Mouse (Mus musculus): ENCODE data around the gene Sh3kbp1.

Gene Sh3kbp1

DNA sequence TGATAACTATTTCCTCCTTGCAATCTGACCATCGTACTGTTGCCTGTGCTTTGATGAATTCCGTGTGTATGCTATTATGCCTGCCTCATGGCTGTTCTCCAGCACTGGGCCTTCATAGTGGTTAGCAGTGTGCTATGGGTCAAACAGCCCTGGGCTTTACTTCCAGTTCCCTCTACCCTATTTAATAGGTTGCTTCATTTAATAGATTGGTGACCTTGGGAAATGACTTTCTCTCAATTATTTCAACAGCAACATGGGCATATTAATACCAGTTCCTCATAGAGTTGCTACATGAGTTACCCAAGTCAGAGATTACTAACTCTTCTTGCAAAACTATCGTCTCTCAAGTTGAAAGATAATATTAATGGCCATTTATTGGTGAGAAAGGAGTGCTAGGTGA, 285.0 kb downstream of the Sh3kbp1 start:
- DNase-seq (ENCODE audit: low spot score in 2 of 2), result no peak

DNA sequence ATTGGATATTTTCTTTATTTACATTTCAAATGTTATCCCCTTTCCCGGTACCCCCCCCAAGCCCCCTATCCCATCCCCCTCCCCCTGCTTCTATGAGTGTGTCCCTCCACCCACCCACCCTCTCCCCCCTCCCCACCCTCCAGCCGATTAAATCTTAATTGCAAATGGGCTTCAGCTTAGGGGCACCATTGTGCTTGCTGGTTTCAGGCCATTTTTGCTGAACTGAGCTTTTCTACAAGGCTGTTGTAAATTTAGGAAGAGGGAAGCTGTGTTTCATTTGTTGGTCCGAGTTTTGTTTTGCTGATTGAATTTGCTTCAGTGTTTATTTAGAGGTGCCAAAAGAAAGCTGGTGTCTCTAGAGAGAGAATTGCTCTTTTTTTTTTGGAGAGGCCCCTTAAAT, 286.4 kb downstream of the Sh3kbp1 start:
- no peak for DNase-seq (ENCODE audit: low spot score in 2 of 2)

DNA sequence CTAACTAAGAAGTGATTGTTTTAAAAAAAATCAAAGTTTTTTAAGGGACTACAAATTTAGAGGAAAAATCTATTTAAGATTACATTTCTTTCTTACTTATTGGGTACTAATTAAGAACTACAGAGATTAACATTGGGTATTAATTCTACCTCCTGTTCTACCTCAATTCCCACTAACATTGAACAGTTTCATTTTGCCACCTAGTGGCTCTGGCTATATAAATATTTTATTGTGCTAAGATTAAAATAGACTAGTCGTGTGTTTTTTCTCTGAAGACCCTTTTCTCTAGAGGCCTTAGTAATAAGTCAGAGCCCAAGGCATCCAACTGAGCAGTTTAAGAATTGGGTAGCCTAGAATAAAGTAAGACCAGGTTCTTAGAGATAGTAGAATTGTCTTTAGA, 288.1 kb downstream of the Sh3kbp1 start:
- DNase-seq (ENCODE audit: low spot score in 2 of 2), result no peak

DNA sequence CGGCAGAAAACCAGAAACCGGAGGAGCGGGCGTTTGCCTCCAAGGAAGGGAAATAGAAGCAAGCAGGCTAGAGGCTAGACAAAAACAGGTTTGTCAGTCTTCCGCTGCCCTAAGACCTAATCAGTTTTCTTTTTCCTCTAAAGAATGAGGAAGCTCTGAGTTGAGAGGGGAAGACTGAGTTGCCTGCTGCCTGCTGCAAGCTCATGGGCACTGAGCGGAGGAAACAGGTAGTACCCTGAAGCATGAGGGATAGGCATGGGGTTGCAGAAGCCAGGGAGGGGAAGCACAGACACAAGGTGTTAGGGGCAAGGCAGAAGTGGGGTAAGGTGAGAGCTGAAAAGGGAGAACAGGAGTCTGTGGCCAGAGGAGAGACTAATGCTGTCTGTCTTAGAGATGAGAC, 297.7 kb downstream of the Sh3kbp1 start:
- no peak for DNase-seq (ENCODE audit: low spot score in 2 of 2)

DNA sequence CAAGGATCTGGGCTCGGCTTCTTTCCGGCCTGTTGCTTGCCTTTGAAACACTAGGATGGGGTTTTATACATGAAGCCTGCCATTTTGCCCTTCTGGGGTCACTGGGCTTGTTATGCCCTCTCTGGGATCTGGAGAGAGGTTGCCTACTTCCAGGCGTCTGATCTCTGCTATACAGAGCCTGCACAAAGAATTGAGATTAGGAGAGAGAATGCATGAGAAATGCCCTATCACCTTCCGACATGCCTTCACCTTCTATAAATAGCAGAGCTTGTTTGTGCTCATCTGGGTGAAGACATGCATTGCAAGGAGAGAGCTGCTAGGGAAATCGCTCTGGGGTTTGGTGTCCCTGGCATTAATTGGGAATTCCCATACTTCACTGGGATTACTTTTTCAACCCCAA, 301.1 kb downstream of the Sh3kbp1 start:
- no peak for DNase-seq (ENCODE audit: low spot score in 2 of 2)

DNA sequence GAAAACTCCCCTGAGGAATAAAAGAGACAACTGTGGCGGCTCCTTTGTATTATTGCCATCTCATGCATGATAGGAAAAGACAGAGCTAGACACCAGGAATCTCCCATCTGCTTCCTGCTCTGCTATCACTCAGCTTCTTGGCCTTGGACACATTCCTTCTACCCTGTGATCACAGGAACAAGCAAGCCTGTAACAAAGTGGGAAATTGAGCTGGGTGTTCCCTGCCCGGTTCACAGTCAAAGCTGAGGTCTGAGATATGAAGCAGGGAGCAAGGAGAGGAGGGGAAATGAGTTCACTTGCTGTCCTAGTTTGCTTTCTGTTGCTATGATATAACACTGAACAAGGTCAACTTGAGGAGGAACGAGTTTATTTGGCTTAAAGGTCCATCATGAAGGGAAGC, 301.8 kb downstream of the Sh3kbp1 start:
- DNase-seq (ENCODE audit: low spot score in 2 of 2), result no peak

DNA sequence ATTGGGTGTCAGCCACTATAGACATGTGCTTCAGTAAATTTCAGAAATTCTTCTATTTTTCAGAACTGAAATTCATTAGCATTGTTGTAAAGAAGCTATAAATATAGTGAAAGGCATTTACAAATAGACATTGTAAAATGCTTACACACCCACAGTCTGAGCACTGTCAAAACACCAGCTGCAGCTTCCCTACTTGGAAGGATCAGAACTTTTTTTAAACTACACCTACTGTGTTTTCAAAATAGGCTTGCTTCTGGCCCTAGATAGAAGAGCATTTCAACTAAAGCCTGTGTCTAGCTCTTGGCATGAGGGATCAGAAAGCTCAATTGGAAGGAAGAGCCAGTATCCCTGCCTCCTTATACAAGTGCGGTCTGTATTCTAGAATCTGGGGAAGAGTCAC, 305.0 kb downstream of the Sh3kbp1 start:
- no peak for DNase-seq (ENCODE audit: low spot score in 2 of 2)

DNA sequence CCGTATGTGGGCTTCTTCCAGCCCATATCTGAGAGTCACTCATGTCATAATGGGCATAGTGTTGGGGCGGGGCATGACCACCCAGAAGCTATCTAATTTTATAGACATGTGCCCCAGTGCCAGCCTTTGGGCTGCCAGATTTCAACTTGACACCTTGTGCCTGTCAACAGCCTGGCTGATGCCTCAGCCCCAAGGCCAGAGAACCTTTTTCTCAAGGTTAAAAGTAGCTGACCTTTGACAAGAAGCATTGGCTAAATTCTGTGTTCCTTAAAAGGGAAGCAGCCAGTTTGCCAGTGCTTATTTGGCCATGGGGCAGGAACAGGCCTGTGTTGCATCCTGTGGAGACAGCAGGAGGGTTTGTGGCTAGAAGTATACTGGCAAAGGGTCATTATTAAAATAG, 315.5 kb downstream of the Sh3kbp1 start:
- no peak for DNase-seq (ENCODE audit: low spot score in 2 of 2)

DNA sequence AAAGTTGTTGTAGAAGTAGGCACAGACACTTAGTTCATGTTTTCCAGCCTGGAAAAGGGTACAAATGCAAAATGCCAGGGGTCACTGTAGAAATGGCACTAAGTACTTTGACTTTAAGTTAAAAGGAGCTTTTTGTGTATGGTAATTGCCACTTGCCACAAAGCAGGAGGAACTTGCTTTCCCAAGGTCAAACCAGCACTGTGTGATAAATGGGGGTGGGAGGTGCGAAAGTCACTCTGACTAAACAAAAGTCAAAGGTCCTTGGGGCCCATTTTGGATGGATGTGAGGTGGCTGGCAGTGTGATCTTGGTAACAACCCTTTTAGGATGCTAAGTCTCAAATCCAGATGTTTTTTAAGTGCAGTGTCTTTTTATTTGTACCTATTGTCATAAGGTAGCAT, 316.5 kb downstream of the Sh3kbp1 start:
- DNase-seq (ENCODE audit: low spot score in 2 of 2), result no peak

DNA sequence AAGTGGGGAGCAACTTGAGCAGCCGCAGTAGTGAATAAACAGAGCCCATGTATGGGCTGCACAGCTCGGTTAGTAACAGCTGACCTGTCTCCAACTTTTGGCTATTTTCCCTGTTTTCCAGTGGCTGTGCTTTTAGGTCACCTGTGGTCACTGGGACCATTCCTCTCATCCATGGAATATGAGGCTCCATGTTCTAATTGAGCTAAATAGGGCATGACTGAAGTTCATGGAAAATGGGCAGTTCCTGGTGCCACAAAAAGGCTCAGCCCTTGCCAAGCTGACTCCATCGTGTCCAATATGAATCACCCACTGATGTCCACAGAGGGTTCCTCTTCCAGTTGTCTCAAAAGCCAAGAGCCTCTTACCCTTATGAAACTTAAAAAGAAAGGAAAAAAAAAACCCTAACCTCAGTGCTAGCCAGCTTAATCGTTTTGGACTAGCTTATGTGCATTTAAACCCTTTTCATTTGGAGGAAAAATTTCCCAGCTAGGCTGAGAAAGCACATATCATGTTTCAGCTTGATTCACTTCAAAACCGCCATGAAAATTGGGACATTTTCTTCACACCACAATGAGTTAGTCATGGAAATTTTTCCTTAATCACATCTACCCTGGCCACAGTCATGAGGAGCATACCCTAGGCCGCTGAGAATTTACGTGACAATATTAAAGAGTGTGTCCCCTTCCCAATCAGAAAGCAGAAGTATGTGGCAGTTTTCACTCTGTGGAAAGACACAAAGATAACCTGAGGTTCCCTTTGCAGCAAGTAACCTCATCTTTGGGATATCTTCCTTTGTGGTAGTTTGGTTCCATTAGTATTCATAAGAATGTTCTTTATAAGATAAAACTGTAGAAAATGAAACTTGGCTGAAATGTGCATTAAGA, 326.7 kb downstream of the Sh3kbp1 start:
- DNase-seq (ENCODE audit: low spot score in 2 of 2), result no peak

DNA sequence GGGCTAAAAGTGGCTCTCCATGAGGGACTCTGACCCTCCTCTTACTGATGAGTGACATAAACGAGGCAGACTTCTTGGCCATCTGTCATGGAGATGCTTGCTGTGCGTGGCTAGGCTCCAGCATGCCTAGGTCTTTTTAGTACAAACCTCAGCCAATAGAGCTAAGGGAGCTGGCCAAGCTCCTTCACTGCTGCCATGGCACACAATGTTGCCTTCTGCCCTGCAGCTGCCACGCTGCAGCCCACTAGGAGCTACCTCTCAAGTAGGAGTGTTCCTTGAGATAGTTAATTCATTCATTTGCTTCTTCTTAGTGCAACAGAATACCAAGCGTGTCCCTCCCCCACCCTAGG, 327.3 kb downstream of the Sh3kbp1 start:
- peak in 1 of 2 experiments; percentile 57 for DNase-seq (ENCODE audit: low spot score in 2 of 2)

DNA sequence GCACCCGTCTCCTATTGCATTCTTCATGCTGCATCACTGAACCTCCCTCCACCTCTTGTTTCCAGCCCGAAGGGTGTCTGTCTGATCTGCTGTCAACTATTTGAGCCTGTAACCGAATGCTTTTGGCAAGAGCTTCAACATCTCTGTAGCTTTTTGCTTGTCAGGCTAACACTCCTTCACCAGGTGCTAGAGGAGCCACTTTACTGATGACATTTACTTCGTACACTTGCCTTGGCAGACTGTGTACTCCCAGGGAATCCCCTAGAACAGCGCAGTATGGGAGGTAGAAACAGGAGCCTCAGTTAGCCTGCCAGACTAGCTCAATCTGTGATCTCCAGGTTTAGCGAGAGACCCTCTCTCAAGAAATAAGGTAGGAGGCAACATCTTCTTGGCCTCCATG, 328.4 kb downstream of the Sh3kbp1 start:
- no peak for DNase-seq (ENCODE audit: low spot score in 2 of 2)

DNA sequence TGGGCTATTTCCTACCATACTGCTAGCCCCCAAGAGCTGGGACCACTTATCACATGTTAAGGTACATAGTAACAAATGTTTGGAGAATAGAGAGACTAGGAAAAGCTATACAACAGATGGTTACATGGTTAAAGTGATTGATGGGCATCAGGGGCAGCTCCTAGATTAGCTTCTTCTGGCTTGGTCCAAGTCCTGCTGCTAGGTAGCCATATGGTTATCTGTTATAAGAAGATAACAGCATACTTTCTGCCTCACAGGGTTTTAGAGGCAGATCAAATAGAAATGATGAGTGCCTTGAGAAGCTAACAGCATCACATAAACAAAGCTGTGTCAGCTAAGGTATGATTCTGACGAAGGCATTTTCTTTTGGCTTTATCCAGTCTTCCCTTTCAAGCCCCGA, 334.3 kb downstream of the Sh3kbp1 start:
- DNase-seq (ENCODE audit: low spot score in 2 of 2), result no peak

DNA sequence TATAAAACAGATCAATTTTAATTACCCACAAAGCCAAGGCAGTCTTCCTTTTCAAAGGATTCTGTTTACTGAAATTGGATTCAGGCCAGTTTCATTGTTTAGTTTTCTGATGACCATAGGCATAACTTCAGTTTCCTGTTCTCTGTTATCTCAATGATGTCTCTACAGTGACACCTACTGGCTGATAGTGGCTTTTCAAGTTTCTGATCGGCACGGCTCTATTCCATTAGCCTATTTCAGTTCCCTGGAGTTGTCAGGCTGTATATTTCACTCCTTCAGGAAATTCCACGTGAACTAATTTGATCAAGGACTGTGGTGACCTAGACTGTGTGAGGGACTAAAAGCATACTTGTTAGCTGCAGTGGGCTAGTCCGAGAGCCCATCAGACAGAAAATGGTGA, 336.2 kb downstream of the Sh3kbp1 start:
- peak in 1 of 2 experiments; percentile 70 for DNase-seq (ENCODE audit: low spot score in 2 of 2)

DNA sequence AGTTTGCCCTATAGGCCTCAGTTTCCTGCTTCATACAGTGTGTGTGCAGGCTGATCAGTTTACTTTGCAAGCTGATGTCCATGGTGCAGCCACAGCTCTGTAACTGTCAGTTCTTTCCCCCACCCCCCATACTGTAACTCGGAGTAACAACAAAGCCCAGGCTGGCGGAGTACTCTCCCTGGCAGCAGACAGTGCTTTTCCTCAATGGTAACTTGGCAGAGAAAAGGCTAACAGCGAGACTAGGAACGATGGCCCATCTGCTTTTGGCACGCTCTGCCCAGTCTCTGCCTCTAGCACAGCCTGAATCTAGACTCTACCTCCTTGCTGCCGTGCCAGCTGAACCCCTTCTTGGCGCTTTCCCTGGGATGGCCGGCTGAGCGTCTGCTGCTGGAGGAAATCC, 336.9 kb downstream of the Sh3kbp1 start:
- peak in 1 of 2 experiments; percentile 65 for DNase-seq (ENCODE audit: low spot score in 2 of 2)

DNA sequence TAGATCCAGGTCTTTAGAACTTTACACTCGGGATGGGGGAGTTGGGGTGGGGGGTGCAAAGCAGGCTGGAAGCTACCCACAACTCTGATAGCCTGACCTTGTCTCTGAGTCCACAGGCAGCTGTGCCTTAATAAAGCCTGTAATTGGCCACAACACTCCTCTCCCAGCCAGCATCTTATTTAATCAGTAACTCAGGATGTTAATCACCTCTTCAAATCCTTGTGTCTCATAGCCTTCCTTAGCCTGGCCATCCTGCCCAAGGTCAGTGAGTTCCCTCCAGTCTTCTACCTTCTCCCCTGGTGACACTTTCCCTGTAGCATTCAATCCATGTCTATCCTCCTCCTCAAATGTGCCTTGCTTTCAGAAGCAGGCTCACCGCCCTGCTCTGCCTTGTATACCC, 342.0 kb downstream of the Sh3kbp1 start:
- no peak for DNase-seq (ENCODE audit: low spot score in 2 of 2)

DNA sequence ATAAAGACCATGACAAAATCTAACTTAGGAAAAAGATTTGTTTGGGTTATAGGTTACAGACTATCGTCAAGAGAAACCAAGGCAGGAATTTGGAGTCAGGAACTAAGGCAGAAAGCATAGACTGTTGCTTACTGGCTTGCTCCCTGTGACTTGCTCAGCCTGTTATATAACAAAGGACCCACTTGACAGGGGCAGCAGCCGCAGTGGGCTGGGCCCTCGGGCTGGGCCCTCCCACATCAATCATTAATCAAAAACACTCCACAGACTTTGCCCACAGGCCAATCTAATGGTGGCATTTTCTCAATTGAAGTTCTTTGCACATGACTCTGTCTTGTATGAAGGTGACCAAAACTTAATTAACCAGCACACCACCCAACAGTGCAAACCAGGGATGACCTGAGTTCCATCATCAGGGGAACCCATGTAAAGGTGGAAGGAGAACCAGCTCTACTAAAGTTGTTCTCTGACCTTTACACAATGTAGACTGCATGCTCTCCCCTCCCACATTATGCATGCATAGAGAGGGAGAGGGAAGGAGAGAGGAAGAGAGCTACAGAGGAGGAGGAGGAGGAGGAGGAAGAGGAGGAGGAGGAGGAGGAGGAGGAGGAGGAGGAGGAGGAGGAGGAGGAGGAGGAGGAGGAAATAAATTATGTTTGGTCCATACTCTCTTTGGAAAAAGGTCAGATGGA, 344.2 kb downstream of the Sh3kbp1 start:
- DNase-seq (ENCODE audit: low spot score in 2 of 2), result no peak

DNA sequence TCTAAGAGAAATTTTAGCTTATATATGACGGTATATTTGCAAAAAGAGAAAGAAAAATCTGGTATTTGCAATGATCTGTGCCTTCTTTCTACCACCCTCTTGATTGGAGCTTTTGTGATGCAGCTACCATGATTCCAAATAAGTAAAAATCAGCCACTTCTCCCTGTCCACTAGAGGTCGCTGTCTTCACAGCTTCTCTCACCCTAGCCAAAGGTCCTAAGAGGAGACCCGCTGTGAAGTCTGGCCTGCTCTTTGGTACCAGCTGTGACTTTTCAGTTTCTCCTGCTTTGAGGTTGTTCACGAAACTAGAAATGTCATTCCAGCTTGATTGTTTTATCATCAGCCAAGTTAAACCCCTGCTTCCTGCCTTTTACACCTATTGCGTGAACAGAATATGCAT, 346.7 kb downstream of the Sh3kbp1 start:
- peak in 1 of 2 experiments; percentile 30 for DNase-seq (ENCODE audit: low spot score in 2 of 2)

DNA sequence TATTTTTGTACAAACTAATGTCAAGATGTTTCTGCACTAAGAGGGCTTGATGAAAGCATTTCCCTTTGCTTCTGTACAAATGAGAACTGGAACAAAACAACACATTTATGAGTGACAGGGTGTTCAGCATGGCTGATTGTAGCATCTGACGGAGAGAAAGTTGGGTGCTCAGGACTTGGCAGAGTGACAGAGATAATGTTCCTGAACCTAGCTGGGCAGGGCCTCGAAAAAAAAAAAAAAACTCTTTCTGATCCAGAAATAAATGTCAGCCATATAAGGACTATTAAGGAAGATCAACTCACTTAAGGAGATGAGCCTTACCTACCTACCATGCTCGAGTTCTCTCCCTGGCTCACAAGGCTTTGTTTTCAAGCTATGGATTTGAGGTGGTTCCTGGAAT, 349.2 kb downstream of the Sh3kbp1 start:
- DNase-seq (ENCODE audit: low spot score in 2 of 2), result no peak

DNA sequence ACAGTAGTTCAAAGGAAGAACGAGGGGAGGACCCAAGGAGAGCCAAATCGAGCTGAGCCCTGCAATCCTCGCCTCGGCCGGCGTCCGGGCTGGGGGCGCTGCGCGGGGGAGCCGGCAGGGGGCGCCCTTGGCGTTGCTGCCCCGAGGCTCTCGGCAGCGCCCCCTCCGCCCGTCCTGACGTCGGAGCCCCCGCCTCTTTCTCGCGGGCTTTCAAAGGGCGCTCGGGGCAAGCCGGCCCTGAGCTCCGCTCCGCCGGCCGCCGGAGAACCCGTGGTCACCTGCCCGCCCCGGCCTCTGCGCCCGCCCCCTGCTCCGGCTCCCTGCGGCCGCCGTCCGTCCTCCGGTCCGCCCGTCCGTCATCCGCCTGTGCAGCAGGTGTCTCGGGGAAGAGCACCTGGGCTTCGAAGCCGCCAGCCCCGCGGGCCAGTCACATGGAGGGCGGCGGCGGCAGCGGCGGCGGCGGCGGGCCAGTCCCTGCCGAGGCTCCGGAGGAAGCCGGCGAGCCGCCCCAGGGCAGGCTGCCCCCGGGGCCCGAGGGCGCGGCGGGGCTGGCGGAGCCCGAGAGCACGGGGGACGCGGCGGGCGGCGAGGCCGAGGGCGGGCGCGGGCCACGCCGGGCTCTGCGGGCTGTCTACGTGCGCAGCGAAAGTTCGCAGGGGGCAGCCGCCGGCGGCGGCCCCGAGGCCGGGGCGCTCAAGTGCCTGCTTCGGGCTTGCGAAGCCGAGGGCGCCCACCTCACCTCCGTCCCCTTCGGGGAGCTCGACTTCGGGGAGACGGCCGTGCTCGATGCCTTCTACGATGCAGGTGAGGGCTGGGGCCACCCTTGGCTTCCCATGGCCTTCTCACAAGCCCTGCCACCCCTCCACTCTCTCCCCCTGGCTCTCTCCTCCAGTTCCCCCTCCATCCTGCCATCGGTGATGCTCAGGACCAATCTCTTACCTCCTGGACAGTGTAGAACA, 361.2 kb downstream of the Sh3kbp1 start, which contains the start of gene Map3k15:
Gene Map3k15 (plus strand): TSS at position 432 of the 959 bp plus-strand sequence.
- peak in 1 of 2 experiments; percentile 59 for DNase-seq (ENCODE audit: low spot score in 2 of 2)

DNA sequence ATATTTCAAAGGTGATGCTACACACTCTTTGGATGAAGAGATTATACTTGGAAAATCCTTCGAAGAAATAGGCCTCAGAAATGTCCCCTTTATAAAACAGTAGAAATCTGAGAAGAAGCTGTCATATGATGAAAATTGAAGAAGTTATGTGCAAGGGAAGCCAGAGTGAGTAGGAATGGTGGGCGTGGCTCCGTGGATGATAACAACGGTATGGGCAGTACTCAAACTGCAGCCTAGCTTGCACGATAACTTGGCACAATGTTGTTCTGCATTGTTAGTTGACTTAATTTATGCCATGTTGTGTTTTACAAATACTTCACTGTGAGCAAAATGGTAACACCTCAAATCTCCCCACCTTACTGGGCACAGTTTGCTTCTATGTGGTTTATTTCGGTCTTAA, 368.7 kb downstream of the Sh3kbp1 start:
- no peak for DNase-seq (ENCODE audit: low spot score in 2 of 2)

Measured in cerebellum, postnatal 4 days (tissue).